Mouse (Mus musculus) heart, embryonic 16.5 days (tissue): ENCODE data around the gene Ccdc54. TPM values are rescaled to one million over a fixed set of nuclear protein-coding genes. Genes with fewer than 3 reads are reported as not detected.

Experiments used
- ATAC-seq: fragments of 200-750 bp; cut with Nextera tagmentation; replicated peaks from 2 replicates; pipeline ENCODE4 v1.8.0; 2017; ENCODE audit warnings: moderate number of reproducible peaks; ENCODE audit not compliant: insufficient read depth, low FRiP score; ENCODE audit errors: extremely low read depth
- H3K27ac ChIP-seq: fragments of 300-500 bp; sonication (generic); 2 replicates; pipeline ENCODE4 v1.5.1; 2014; ENCODE audit warnings: mild to moderate bottlenecking, low read length, control low read depth, moderate library complexity
- H3K27me3 ChIP-seq: fragments of 300-500 bp; sonication (generic); 2 replicates; pipeline ENCODE4 v1.6.1; 2014; ENCODE audit warnings: low read length, mixed read lengths; ENCODE audit not compliant: control insufficient read depth, insufficient read depth
- H3K36me3 ChIP-seq: fragments of 300-500 bp; sonication (generic); 2 replicates; pipeline ENCODE4 v1.6.1; 2014; ENCODE audit not compliant: control insufficient read depth, insufficient read depth
- H3K4me1 ChIP-seq: fragments of 300-500 bp; sonication (generic); 2 replicates; pipeline ENCODE4 v1.6.1; 2014; ENCODE audit warnings: low read length, mixed read lengths; ENCODE audit not compliant: control insufficient read depth, insufficient read depth
- H3K4me2 ChIP-seq: fragments of 300-500 bp; sonication (generic); 2 replicates; pipeline ENCODE4 v1.6.1; 2014; ENCODE audit warnings: low read depth, mild to moderate bottlenecking, control low read depth, low read length
- H3K4me3 ChIP-seq: fragments of 300-500 bp; sonication (generic); 2 replicates; pipeline ENCODE4 v1.5.1; 2014; ENCODE audit warnings: mild to moderate bottlenecking, control low read depth, low read length
- H3K9ac ChIP-seq: fragments of 300-500 bp; sonication (generic); 2 replicates; pipeline ENCODE4 v1.6.1; 2014; ENCODE audit warnings: low read length, control low read depth
- H3K9me3 ChIP-seq: fragments of 300-500 bp; sonication (generic); replicated peaks from 2 replicates; pipeline ENCODE4 v1.6.1; 2016; ENCODE audit warnings: low read length; ENCODE audit not compliant: control insufficient read depth
- WGBS: fragments of 180-500 bp; shearing (Covaris S2); extraction: QIAGEN DNeasy Blood & Tissue Kit; methylation state at CpG from one replicate; pipeline ENCODE4 v1.1.7; 2014; 5-methylcytosine and 5-hydroxymethylcytosine counted together
- polyA plus RNA-seq: library from polyadenylated mRNA; unstranded; fragments of >200 nt; fragmentation: Nextera tagmentation; extraction: Ambion mirVana; gene quantifications from 2 replicates; pipeline ENCODE4 v1.2.1, GENCODE M21; 2015

The Ccdc54 gene
- not detected in 2 replicates for polyA plus RNA-seq

DNA sequence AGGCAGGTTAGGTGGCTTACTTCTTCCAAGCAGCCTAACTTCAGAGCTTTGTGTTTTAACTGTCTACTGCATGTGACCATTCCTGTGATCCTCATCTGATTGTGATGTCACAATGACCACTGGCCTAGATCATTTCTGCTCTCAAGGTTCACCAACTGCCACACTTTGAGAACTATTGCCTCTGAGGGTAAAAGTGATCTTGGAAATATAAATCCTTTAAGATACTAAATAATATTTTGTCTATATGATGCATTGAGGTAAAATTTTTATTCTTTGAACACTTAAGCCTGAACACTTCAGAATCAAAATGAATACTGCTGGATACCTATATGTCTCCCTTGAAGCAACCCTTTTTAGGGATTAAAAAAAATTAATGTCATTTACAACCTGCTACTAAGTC is at the start of gene Ccdc54:
TSS of gene Ccdc54 (minus strand) at position 101 of the 400 bp plus-strand sequence.
- ATAC-seq: no peak
- no peaks in the 10 kb centered on the region for H3K4me1 ChIP-seq
- no peaks in the 10 kb centered on the region for H3K9me3 ChIP-seq
- no peaks in the 10 kb centered on the region for H3K36me3 ChIP-seq
- H3K27me3 ChIP-seq: no peaks in the 10 kb centered on the region
- H3K27ac ChIP-seq: no peak within 1 kb of the TSS
- H3K9ac ChIP-seq: no peak within 1 kb of the TSS
- H3K4me2 ChIP-seq: no peak within 1 kb of the TSS
- no peak within 1 kb of the TSS for H3K4me3 ChIP-seq

DNA sequence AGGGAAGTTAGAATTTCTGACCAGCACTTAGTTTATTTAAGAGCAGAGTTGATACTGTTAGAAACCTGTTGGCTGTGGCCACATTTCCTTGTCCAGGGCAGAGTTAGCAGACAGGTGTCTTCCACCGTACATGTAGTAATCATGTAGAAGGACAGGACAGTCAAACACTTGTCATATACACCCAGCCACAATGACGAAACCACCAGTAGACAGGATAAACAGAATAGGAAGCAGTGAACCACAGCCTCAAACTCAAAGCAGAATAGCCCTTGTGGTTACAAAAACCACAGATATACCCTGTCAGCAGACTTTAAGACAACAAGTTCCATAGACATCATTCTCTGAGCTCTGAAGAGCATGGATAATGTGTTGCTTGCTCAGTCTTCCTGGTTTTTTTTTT is 41.6 kb upstream of the Ccdc54 start:
- WGBS: 54% methylated on average over 2 of the region's 2 CpGs
- Histone ChIP-seq H3K9me3 (no peaks in the 10 kb centered on the region; the same call in 1 of the 2 replicates), H3K27ac (no peak overlapping the region), H3K4me3 (no peak overlapping the region), H3K36me3 (no peaks in the 10 kb centered on the region), H3K4me2 (no peak overlapping the region), H3K9ac (no peak overlapping the region), H3K4me1 (no peaks in the 10 kb centered on the region), H3K27me3 (no peaks in the 10 kb centered on the region)
- no peak for ATAC-seq

DNA sequence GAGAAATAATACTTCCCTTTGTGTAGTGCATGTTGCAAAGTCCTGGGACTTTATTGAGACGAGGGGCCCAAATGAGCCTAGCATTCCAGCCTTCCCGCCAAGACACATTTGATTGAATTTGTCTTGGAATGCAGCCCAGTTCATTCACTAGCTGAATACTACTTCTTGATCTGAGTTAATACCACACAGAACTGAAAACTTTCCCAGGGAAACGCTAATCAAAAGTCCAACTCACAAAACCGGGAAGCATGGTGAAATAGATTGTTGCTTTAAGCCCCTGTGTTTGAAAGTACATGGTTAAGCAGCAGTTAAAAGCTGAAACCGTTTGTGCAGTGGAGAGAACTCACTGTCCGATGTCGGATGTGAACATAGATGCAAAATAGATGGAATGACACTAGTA is 24.6 kb upstream of the Ccdc54 start:
- 59% methylated on average over 7 of the region's 7 CpGs for WGBS
- ATAC-seq: no peak
- no peaks in the 10 kb centered on the region for H3K27me3 ChIP-seq
- H3K9ac ChIP-seq: no peak overlapping the region
- H3K4me1 ChIP-seq: no peaks in the 10 kb centered on the region
- no peak overlapping the region for H3K27ac ChIP-seq
- no peak overlapping the region for H3K4me2 ChIP-seq
- no peaks in the 10 kb centered on the region for H3K9me3 ChIP-seq
- no peaks in the 10 kb centered on the region for H3K36me3 ChIP-seq
- no peak overlapping the region for H3K4me3 ChIP-seq

DNA sequence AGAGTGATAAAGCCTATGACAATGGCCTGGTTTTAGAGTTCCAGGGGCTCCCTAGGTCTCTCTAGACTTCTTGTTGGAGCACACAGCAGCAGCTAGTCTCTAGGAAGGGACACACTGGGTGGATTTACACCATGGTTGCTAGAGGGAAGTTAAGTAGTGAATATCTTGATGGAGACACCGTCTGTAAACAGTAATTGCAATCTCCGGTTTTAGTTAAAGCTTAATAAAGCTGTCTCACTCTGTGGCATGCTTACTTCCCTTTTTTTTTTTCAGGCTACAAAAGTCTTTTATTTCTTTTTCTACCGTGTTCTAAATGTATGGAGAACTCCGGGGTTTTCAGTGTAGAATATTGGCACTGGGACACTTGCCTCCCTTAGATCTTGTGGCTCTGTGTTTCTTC is 22.0 kb upstream of the Ccdc54 start:
- H3K36me3 ChIP-seq: no peaks in the 10 kb centered on the region
- 59% methylated on average over 4 of the region's 4 CpGs for WGBS
- no peaks in the 10 kb centered on the region for H3K27me3 ChIP-seq
- H3K4me2 ChIP-seq: no peak overlapping the region
- H3K4me1 ChIP-seq: no peaks in the 10 kb centered on the region
- ATAC-seq: no peak
- no peak overlapping the region for H3K27ac ChIP-seq
- H3K9me3 ChIP-seq: no peaks in the 10 kb centered on the region
- H3K4me3 ChIP-seq: no peak overlapping the region
- no peak overlapping the region for H3K9ac ChIP-seq

DNA sequence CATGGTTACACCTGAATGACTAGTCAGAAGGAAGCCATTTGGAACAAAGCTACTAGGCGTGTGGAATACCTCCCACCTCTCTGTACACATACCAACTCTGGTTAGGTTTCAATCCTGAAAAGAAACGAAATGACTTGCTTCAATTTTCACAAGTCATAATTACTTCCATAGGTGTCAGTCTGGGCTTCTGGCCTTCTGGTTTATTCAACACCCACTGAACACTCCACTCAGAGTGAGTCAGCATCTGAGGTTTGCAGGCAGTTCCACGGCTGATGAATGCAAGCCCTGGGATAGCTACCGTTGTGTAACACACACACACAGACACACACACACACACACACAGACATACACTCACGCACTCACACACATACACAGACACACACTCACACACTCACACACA is 19.6 kb upstream of the Ccdc54 start:
- Histone ChIP-seq H3K27me3 (no peaks in the 10 kb centered on the region), H3K4me1 (no peaks in the 10 kb centered on the region), H3K9ac (no peak overlapping the region), H3K36me3 (no peaks in the 10 kb centered on the region), H3K4me3 (no peak overlapping the region), H3K4me2 (no peak overlapping the region), H3K9me3 (no peaks in the 10 kb centered on the region), H3K27ac (no peak overlapping the region)
- no peak for ATAC-seq
- 78% methylated on average over 5 of the region's 5 CpGs for WGBS

DNA sequence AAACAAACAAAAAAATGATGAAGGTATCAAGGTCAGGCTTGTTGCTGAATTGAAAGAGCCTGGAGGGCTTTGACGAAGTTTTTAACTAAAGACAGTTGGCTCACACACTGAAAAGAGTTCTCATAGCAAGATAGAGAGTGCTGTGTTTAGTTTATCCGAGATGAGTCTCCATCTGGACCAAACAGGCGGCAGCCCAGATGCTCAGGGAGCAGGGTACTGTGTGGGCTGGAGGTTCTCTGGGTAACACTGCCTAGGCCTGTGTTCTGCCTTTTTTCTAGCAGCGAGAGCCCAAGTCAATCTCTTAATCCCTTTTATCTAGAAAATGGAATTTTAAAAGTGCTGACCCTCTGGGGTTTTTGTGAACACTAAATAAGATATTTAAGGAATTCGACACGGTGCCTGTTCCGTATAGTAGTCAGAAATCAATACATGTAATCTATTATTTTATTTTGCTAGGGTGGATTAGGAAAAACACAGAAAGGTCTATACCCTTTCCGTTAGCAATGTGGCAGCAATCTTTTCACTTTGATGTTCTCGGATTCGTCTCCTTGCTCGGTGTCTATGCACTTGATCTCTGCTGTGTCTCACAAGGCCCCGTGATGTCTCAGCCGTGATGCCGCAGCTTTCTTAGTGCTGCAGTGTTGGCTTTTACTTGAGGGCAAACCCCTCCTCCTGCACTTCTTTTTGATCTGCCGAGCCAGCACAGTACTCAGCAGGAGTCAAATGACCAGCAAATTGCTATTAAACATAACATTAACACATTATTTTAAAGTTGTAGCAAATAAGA is 17.0 kb upstream of the Ccdc54 start:
- Histone ChIP-seq H3K4me2 (no peak overlapping the region), H3K27me3 (no peaks in the 10 kb centered on the region), H3K9ac (no peak overlapping the region), H3K36me3 (no peaks in the 10 kb centered on the region), H3K4me1 (no peaks in the 10 kb centered on the region), H3K27ac (no peak overlapping the region), H3K4me3 (no peak overlapping the region), H3K9me3 (no peaks in the 10 kb centered on the region)
- no peak for ATAC-seq
- WGBS: 54% methylated on average over 15 of the region's 15 CpGs

DNA sequence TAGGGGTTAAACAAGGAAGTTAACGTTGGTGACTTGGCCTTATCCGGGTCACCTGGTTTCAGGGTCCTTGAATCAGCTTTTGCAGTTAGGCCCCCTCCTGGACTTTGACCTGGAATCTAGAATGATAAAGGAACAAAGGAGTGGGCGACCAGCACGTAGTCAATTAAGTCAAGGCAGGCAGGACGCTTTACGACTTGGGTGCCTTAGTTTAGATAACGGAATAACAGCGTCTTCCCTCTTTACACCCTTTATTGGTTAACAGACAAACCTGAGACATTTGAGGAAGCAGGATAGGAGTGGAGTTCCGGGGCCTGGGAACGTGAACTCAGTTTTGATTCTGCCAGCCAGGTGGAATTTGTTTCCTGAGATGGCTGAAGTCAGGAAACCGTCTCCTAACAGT is 13.9 kb upstream of the Ccdc54 start:
- H3K27me3 ChIP-seq: no peaks in the 10 kb centered on the region
- no peaks in the 10 kb centered on the region for H3K36me3 ChIP-seq
- no peak overlapping the region for H3K4me2 ChIP-seq
- WGBS: 53% methylated on average over 11 of the region's 11 CpGs
- no peaks in the 10 kb centered on the region for H3K4me1 ChIP-seq
- H3K4me3 ChIP-seq: no peak overlapping the region
- no peaks in the 10 kb centered on the region for H3K9me3 ChIP-seq
- ATAC-seq: no peak
- no peak overlapping the region for H3K9ac ChIP-seq
- no peak overlapping the region for H3K27ac ChIP-seq

DNA sequence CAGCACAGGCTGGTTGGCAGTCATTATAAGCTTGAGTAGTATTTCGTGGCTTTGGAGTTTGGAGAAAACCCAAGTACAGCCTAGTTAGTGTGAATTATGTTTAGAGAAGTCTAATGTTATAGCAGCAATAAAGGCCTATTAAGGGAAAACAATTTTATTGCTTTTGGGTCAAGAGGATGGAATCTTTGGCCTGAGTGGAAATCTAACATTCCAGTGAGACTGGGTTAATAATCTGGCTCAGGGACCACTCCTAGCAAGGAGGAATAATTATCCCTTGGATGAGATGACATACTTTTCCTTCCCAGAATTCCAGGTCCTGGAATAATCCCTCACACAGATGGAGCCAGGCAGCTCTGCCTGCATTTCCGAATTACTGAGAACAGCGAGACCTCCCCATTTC is 11.0 kb upstream of the Ccdc54 start:
- Histone ChIP-seq H3K27ac (no peak overlapping the region), H3K4me1 (no peaks in the 10 kb centered on the region), H3K9ac (no peak overlapping the region), H3K4me2 (peak overlapping the region; percentile 6; the same call in 1 of the 2 replicates), H3K4me3 (no peak overlapping the region), H3K27me3 (no peaks in the 10 kb centered on the region), H3K9me3 (no peaks in the 10 kb centered on the region), H3K36me3 (no peaks in the 10 kb centered on the region)
- ATAC-seq: no peak
- 46% methylated on average over 3 of the region's 3 CpGs for WGBS

DNA sequence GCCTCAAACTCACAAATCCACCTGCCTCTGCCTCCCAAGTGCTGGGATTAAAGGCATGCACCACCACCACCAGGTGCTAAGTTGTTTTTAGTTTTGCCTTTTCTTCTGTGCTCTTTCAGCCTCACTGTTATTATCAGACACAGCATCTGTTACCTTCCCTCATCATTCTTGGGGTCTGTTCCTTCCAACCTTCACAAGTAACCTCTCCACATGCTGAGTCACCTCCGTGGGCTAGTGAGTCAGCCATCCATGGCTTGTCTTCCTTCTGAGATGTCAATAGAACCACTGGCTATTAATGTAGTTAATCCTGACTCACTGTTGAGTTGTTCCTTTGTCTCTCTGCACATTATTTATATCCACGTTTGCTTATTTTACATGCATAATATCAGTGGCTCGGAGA is 9.7 kb upstream of the Ccdc54 start:
- Histone ChIP-seq H3K9me3 (no peaks in the 10 kb centered on the region), H3K4me3 (no peak overlapping the region), H3K27me3 (no peaks in the 10 kb centered on the region), H3K4me1 (no peaks in the 10 kb centered on the region), H3K4me2 (no peak overlapping the region), H3K36me3 (no peaks in the 10 kb centered on the region), H3K9ac (no peak overlapping the region), H3K27ac (no peak overlapping the region)
- no peak for ATAC-seq
- 77% methylated on average over 3 of the region's 3 CpGs for WGBS
